Mouse (Mus musculus): Measurements from ENCODE around the gene Rplp0. TPM values are rescaled to one million over a fixed set of nuclear protein-coding genes. Genes with fewer than 3 reads are reported as not detected.

Rplp0 gene
- polyA plus RNA-seq, 1 experiment from 2014 or later, result 1,124 TPM

GRCm38 (mm10) chr5:115520325-115520869 lies 38.9 kb upstream of the Rplp0 start:
- H3K4me3 ChIP-seq, result no peak overlapping the region
- peaks cover 61% of the 10 kb centered on the region for H3K4me1 ChIP-seq (replicated peaks)
- no peaks in the 10 kb centered on the region for H3K9me3 ChIP-seq
- 62% methylated on average over 21 of the region's 21 CpGs for WGBS
- no peak for DNase-seq (ENCODE audit: low spot score)
- H3K27ac ChIP-seq, result peak overlapping the region; percentile 68
- H3K36me3 ChIP-seq, result peaks cover 22% of the 10 kb centered on the region
- H3K27me3 ChIP-seq (ENCODE audit: insufficient read depth, poor library complexity, severe bottlenecking), result no peaks in the 10 kb centered on the region

- DNase-seq (ENCODE audit: low spot score), result peak; percentile 68
Observed at GRCm38 (mm10) chr5:115521553-115522461, 37.5 kb upstream of the Rplp0 start.

GRCm38 (mm10) chr5:115522531-115522930 lies 36.7 kb upstream of the Rplp0 start:
- H3K36me3 ChIP-seq, result peaks cover 5% of the 10 kb centered on the region; the same call in 1 of the 2 replicates
- 79% methylated on average over 4 of the region's 4 CpGs for WGBS
- no peaks in the 10 kb centered on the region for H3K9me3 ChIP-seq
- no peak for DNase-seq (ENCODE audit: low spot score)
- H3K27me3 ChIP-seq (ENCODE audit: insufficient read depth, poor library complexity, severe bottlenecking), result no peaks in the 10 kb centered on the region
- peaks cover 64% of the 10 kb centered on the region for H3K4me1 ChIP-seq (replicated peaks)
- no peak overlapping the region for H3K4me3 ChIP-seq
- peak overlapping the region; percentile 81 for H3K27ac ChIP-seq

More at GRCm38 (mm10) chr5:115521553-115522461, 37.5 kb upstream of the Rplp0 start:
- 0 out of 2 replicates have a peak overlapping the region, but pooled peaks have one; percentile 11 for H3K4me3 ChIP-seq
- H3K36me3 ChIP-seq, result peaks cover 12% of the 10 kb centered on the region
- peaks cover 64% of the 10 kb centered on the region for H3K4me1 ChIP-seq (replicated peaks)
- no peaks in the 10 kb centered on the region for H3K9me3 ChIP-seq
- H3K27me3 ChIP-seq (ENCODE audit: insufficient read depth, poor library complexity, severe bottlenecking), result no peaks in the 10 kb centered on the region
- WGBS, result 65% methylated on average over 21 of the region's 21 CpGs
- H3K27ac ChIP-seq, result peak overlapping the region; percentile 81

DNA sequence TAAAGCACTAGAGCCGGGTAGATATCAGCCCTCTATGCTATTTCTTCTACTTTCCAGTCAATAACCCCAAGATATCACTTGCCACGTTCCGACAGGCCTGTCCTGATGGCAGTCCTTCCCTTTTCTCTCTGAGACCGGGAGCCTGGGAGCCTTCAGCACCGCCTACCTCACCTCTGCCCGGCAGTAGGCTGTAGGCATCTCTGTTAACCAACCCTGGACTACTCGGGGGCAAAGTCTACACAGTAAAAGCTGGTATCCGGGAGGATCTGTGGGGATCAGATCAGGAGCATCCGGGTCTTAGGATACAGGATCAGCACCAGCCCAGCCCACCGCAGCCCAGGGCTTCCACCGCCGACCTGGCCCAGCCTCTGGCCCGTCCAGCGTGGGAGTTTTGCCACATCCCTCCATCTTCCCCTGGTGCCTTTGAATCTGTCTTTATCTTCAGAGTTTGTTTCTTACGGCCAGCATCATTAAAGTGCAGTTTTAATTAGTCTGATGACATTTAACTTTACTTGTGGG lies 36.2 kb upstream of the Rplp0 start:
- H3K4me3 ChIP-seq, result no peak overlapping the region
- H3K27ac ChIP-seq, result peak overlapping the region; percentile 81; the same call in 1 of the 2 replicates
- peaks cover 4% of the 10 kb centered on the region; the same call in 1 of the 2 replicates for H3K36me3 ChIP-seq
- no peak for DNase-seq (ENCODE audit: low spot score)
- no peaks in the 10 kb centered on the region for H3K27me3 ChIP-seq (ENCODE audit: insufficient read depth, poor library complexity, severe bottlenecking)
- H3K4me1 ChIP-seq (replicated peaks), result peaks cover 66% of the 10 kb centered on the region
- H3K9me3 ChIP-seq, result no peaks in the 10 kb centered on the region
- WGBS, result 75% methylated on average over 15 of the region's 15 CpGs

GRCm38 (mm10) chr5:115523971-115524370 lies 35.3 kb upstream of the Rplp0 start:
- H3K4me3 ChIP-seq, result peak overlapping the region; percentile 32

GRCm38 (mm10) chr5:115524471-115524870 lies 34.8 kb upstream of the Rplp0 start:
- Histone ChIP-seq H3K27ac (peak overlapping the region; percentile 81), H3K4me1 (replicated peaks) (peaks cover 77% of the 10 kb centered on the region), H3K9me3 (no peaks in the 10 kb centered on the region), H3K27me3 (ENCODE audit: insufficient read depth, poor library complexity, severe bottlenecking) (no peaks in the 10 kb centered on the region), H3K36me3 (no peaks in the 10 kb centered on the region), H3K4me3 (peak overlapping the region; percentile 32)
- 50% methylated on average over 12 of the region's 12 CpGs for WGBS
- DNase-seq (ENCODE audit: low spot score), result no peak

More at GRCm38 (mm10) chr5:115523971-115524370, 35.3 kb upstream of the Rplp0 start:
- WGBS, result 4% methylated on average over 15 of the region's 15 CpGs
- Histone ChIP-seq H3K27ac (peak overlapping the region; percentile 81), H3K36me3 (no peaks in the 10 kb centered on the region), H3K27me3 (ENCODE audit: insufficient read depth, poor library complexity, severe bottlenecking) (no peaks in the 10 kb centered on the region), H3K4me1 (replicated peaks) (peaks cover 72% of the 10 kb centered on the region), H3K9me3 (no peaks in the 10 kb centered on the region)
- peak; percentile 65 for DNase-seq (ENCODE audit: low spot score)

DNA sequence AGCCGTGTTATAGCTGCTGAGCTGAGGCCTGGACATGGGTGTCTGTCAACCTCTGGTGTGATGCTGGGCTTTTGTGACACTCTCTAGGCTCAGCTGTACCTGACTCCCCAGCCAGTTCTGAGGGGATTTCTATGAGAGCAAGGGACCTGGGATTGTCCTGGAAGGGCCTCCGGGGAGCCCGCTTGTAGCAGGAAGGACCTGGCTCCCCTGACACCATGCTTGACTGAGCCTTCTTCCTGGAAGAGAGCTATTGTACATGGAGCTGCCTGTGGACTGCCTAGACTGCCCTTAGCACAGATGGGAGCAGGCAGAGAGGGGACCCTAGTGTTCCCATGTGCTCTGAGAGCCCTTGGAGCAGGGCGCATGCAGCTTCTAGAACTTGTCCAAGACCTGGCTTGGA lies 33.9 kb upstream of the Rplp0 start:
- H3K4me3 ChIP-seq, result no peak overlapping the region
- H3K36me3 ChIP-seq, result no peaks in the 10 kb centered on the region
- peak overlapping the region; percentile 70 for H3K27ac ChIP-seq
- WGBS, result 86% methylated on average over 4 of the region's 4 CpGs
- peaks cover 81% of the 10 kb centered on the region for H3K4me1 ChIP-seq (replicated peaks)
- H3K9me3 ChIP-seq, result no peaks in the 10 kb centered on the region
- no peaks in the 10 kb centered on the region for H3K27me3 ChIP-seq (ENCODE audit: insufficient read depth, poor library complexity, severe bottlenecking)
- DNase-seq (ENCODE audit: low spot score), result no peak

- no peak for DNase-seq (ENCODE audit: low spot score)
- 87% methylated on average over 9 of the region's 9 CpGs for WGBS
- peak overlapping the region; percentile 70 for H3K27ac ChIP-seq
- no peaks in the 10 kb centered on the region for H3K9me3 ChIP-seq
- no peaks in the 10 kb centered on the region for H3K36me3 ChIP-seq
- no peaks in the 10 kb centered on the region for H3K27me3 ChIP-seq (ENCODE audit: insufficient read depth, poor library complexity, severe bottlenecking)
- peaks cover 81% of the 10 kb centered on the region for H3K4me1 ChIP-seq (replicated peaks)
- H3K4me3 ChIP-seq, result no peak overlapping the region
Observed at GRCm38 (mm10) chr5:115525943-115526342, 33.3 kb upstream of the Rplp0 start.

DNA sequence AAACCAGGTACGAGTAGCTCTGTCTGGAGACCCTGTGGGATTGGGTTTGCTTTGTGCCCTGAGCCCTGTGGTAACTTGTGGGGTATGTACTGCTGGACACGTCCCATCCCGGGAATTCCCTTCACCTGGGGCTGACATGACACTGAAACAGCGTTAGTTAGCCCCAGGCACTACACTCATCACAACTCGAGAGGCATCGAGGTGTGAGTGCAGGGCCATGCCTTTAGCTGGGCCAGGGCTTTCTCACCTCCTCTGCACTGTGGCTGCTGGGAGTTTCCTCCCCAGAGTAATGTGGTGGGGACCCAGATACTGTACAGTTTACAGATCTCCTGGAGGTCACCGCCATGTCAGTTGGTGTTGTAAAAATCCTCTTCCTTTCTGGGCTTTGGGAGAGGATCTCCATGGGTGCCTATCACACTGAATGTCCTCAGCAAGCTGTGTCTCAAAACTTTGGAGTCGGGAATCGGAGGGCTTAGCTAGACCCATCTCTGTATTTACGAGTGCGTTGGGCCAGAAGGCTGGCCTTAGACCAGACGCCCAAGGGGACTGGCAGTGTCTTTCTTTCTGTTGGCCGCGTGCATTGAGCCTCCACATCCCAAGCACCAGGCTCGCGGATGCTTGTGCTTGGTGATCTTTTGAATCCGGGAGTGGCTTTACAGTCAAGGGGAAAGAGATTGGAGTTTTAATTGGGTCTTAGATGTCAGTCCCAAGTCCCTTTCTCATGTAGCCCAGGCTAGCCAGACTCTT lies 32.6 kb upstream of the Rplp0 start:
- no peak for DNase-seq (ENCODE audit: low spot score)
- Histone ChIP-seq H3K4me1 (replicated peaks) (peaks cover 81% of the 10 kb centered on the region), H3K9me3 (no peaks in the 10 kb centered on the region), H3K27me3 (ENCODE audit: insufficient read depth, poor library complexity, severe bottlenecking) (no peaks in the 10 kb centered on the region), H3K27ac (peak overlapping the region; percentile 70; the same call in 1 of the 2 replicates), H3K4me3 (no peak overlapping the region), H3K36me3 (no peaks in the 10 kb centered on the region)
- WGBS, result 88% methylated on average over 17 of the region's 17 CpGs

DNA sequence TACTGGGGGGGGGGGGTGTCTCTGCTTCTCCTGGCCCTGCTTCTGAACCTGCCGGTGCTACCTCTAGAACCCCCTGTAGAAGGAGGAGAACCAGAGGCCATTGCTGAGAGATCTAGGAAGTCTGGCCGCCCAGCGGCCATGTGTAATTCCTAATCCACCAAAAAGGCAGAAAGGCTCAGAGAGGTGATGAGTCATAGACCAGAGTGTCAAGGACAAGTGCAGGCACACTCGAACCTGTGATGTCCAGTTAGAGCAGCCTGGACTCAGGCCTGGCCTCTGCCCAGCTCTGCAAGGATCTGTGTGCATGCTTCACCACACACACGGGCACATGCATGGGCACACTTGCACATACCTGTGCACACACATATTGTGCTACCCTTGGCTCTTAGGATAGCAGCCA lies 31.1 kb upstream of the Rplp0 start:
- WGBS, result 92% methylated on average over 5 of the region's 5 CpGs
- Histone ChIP-seq H3K9me3 (no peaks in the 10 kb centered on the region), H3K27me3 (ENCODE audit: insufficient read depth, poor library complexity, severe bottlenecking) (no peaks in the 10 kb centered on the region), H3K36me3 (no peaks in the 10 kb centered on the region), H3K4me3 (no peak overlapping the region), H3K27ac (no peak overlapping the region), H3K4me1 (replicated peaks) (peaks cover 77% of the 10 kb centered on the region)
- DNase-seq (ENCODE audit: low spot score), result no peak

- Histone ChIP-seq H3K36me3 (no peaks in the 10 kb centered on the region), H3K4me3 (no peak overlapping the region), H3K27ac (0 out of 2 replicates have a peak overlapping the region, but pooled peaks have one; percentile 67), H3K9me3 (no peaks in the 10 kb centered on the region), H3K27me3 (ENCODE audit: insufficient read depth, poor library complexity, severe bottlenecking) (no peaks in the 10 kb centered on the region), H3K4me1 (replicated peaks) (peaks cover 77% of the 10 kb centered on the region)
- DNase-seq (ENCODE audit: low spot score), result no peak
- WGBS, result 77% methylated on average over 8 of the region's 8 CpGs
Observed at GRCm38 (mm10) chr5:115529364-115529741, 29.9 kb upstream of the Rplp0 start.

GRCm38 (mm10) chr5:115529742-115530446 lies 29.4 kb upstream of the Rplp0 start:
- Histone ChIP-seq H3K9me3 (no peaks in the 10 kb centered on the region), H3K27me3 (ENCODE audit: insufficient read depth, poor library complexity, severe bottlenecking) (no peaks in the 10 kb centered on the region), H3K4me1 (replicated peaks) (peaks cover 77% of the 10 kb centered on the region), H3K36me3 (no peaks in the 10 kb centered on the region), H3K4me3 (no peak overlapping the region), H3K27ac (peak overlapping the region; percentile 67)
- no peak for DNase-seq (ENCODE audit: low spot score)
- 68% methylated on average over 7 of the region's 7 CpGs for WGBS
